Mouse (Mus musculus) frontal cortex, postnatal 25 days (tissue): ENCODE measurements at regions not wholly inside any gene's neighbourhood (a gene's known extent, or its start where the extent isn't known, plus 50 kb on each side); places are given as distances from the start of the nearest gene placed in this dataset.
"Not testable (repeated sequence)": the region's sequence is repeated elsewhere in the genome, so short reads cannot be mapped to it uniquely, and the experiment has no call there.

ENCODE experiments used
- DNase-seq, 2 experiments: peaks; one replicate each; pipeline ENCODE4 v3.0.0; 2022; ENCODE audit warnings: low spot score in 2 of 2

GRCm38 (mm10) chr14:76753734-76754133 is 197.0 kb upstream of the Serp2 start:
- no peak for DNase-seq

GRCm38 (mm10) chr14:76749178-76749577 is 192.5 kb upstream of the Serp2 start:
- DNase-seq, result no peak

GRCm38 (mm10) chr14:76748711-76749110 is 192.0 kb upstream of the Serp2 start:
- no peak for DNase-seq

GRCm38 (mm10) chr14:76747814-76748213 is 191.1 kb upstream of the Serp2 start:
- no peak for DNase-seq

DNA sequence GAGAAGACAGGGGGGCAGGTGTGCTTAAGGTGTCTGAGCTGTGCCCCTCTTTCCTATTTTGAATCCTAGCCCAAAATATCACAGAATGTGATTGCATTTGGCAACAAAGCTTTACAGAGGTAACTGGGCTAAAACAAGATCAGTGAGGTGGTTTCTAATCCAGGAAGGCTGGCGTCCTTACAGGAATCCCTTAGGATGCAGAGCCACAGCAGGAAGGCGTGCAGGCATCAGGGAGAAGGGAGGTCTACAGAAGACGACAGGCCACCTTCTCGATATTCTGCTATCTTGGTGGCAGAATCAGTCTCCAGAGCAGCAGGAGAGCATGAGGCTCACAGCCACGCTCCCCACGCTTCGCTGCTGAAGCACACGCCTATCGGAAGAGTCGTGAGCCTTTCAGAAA is 189.6 kb upstream of the Serp2 start:
- DNase-seq, result no peak

DNA sequence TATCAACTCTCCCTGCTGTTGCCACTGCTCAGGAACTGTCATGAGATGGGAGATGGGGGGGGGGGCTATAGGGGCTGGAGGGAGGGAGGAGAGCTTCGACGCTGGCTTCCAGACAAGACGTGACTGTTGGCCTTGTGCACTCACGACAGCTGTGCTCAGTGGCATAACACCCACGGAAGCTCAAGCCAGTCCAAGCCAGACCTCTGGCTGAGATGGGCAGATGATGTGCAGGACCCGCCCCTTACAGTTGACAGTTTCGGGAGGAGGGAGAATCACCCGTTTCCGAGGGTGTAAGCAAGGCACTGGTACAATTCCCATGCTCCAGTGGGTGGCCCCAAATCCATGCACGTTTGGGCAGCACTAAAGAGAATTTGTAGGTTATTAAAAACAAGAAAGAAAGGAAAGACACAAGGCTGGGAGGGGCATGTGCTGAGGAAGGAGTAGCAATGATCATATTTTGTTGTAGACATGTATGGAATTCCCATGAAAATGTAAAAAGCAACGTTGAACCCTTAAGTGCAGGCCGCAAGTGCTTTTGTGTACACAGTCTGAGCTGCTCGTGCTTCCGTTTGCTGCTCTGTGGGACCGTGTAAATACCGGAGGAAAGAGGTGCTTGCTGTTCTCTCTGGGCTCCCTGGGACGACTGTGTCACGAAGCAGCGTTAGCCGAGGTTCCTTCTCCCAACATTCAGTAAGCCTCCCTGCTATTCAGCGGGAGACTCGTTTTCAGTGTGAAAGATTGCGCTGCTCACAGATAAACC is 188.2 kb upstream of the Serp2 start:
- DNase-seq, result no peak

GRCm38 (mm10) chr14:76742297-76742696 is 185.6 kb upstream of the Serp2 start:
- DNase-seq, result no peak

DNA sequence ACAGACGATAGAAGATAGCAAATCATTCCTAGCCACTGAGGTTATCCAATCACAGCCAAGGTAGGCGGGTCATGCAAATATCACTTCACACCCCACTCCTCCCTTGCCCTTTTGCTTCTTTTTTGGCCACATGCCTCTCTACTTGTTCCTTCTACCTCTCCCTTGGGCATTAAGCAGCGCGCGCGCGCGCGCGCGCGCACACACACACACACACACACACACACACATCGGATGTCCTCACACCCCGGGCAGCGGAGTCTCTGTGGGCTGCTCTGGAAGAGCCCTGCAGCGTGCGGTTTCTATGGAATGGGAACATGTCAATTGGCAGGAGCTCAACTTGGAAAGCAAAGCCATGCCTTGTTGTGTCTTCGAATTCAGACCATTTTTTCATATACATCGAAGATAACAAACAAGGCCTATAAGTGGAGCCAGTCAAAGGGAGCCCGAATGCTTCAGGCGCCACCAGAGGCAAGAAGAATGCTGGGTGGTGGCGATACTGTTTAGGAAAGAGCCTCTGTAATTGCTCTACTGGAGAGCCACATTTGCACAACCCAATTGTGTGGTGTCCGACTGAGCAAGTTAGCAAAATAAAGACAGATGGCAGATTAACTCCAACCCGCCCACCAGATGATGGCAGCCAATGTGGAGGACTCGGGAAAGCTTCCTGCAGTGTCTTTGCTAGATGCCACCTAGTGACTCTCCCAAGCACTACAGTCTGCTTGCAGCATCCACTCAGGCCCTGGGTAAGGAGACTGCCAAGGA is 183.3 kb upstream of the Serp2 start:
- peak; percentile 51 to 70 for DNase-seq

DNA sequence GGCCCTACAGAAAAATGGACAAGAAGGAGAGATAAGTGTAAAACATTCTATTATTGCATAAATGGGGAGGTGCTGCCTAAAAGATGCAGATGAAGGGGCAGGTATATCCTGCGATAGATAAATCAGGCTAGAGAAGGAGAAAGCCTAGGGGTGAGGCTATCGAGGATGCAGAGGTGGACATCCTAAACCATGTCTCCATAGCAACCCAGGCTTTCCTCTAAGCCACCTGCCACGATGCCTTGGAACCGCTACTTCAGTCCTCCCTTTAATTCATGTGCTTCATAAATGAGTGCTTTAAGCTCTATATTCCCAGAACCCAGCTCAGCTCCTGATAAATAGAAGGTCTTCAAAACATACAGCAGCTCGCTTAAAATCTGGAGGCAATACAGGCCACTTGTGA is 179.3 kb upstream of the Serp2 start:
- no peak for DNase-seq

GRCm38 (mm10) chr14:76735107-76735506 is 178.4 kb upstream of the Serp2 start:
- DNase-seq, result no peak

DNA sequence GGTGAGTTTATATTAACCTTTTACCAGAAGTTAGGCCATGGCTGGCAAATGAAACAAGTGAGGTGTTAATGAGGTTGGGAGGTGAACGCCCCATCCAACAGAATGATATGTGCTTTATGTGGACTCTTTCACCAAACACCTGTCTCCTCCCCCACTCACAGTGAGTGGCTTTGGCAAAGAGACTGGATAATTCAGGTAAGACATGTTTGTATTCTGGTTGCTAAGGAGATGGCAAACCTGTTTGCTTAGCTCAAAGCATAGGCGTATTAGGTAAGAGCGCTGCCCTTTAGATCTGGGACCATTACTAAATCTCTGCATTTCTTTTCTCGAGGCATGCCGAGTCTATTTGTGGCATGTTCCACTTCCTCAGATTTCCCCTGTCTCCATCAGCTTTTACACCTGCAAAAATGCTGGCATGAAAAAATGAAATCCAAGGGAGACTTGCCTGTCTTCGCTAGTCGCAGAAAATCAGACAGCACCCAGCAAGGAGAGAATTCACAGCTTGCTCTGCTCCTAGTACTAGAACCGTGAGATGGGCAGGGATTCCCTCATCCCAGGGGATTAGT is 176.7 kb upstream of the Serp2 start:
- DNase-seq, result no peak

DNA sequence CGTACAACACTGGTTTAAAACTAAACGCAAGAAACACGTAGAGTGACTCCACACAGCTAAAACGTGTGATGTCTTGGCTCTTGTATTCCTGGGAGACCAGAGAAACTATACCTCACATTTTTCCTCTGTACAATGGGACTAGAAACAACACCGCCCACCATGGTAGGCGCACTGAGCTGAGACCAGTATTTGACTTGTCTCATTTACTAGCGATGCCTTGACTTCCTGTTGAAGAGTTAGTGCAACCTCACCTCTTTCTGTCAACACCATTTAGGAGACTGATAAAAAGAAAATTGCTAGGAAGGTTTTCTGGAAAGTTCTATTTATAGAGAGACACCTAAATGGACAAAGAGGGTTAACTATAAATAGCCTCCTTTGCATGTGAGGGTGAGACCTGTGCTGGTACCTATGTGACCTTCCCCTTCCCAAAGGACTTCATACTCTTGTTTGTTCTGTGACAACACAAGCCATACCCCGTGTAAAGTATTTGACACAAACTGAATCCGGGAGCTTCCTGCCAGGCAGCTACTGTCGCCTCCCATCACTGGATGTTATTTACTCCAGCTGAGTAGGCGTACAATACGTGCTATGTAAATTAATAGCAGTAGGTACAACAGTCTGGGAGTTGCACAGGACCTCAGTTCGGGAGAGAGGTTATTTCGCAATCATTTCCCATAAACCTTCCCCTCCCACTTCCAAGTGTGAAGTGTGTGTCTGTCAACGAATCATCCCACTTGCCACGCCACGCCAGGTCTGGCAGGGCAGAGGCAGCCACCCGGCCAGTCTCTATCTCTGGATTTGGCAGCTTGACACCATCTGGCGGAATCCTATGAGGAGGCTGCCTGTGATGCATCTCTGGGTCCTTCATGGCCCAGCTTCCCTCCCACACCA is 174.7 kb upstream of the Serp2 start:
- no peak for DNase-seq

DNA sequence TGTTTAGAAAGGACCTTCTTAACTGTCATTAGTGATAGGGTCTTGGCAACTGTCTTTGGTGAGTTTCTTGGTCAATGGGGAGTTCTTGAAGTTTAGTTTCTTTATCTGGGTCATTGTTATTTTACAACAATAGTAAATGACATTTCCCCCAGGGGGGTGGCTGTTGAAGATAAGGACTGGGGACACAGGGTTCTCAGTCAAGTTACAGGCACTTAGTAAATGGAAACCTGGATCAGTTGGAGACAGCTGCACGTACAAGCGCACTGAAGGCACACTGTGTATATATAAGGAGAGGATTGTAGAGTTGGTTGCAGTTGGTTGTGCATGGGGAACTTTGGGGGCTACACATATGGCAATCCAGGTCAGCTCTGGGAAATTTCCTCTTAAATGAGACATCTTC is 169.2 kb upstream of the Serp2 start:
- DNase-seq, result no peak

- DNase-seq, result not testable (repeated sequence)
Measured at GRCm38 (mm10) chr14:76725231-76725630, 168.5 kb upstream of the Serp2 start.

DNA sequence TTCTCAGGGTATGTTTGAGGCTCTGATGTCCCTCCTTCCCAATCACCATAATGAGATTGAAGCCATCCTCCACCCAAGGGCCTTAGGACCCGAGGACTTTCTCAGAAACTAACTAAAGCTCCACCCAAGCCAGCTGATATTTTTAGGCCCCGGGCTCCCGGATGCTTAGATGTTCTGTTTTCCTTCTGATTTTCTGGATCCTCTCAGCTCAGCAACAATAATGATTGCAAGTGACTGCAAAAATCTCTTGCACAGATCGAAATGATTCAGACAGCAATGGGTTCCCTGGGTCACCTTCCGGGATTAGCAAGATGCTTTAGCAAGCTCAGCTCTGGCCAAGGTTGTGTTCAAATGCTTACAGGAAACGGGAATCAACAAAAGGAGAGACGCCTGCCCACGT is 168.1 kb upstream of the Serp2 start:
- no peak for DNase-seq

DNA sequence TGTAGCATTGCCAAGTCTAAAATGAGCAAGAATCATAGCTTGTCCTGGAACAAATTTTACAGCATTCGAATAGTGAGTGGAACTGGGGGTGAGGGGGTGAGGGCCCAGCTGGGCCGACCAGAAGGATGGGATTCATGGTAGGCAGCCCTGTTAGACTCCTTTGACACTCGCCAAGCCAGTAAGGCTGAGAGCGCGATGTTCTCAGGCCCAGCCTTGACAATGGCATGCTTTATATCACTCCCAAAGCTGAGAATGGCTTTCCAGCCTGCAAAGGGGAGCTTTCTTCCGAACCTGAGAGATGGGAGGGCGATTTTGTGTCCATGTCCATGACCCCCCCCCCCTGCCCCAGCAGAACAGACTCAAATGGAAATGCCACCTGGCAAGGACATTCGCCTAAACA is 167.7 kb upstream of the Serp2 start:
- DNase-seq, result no peak

DNA sequence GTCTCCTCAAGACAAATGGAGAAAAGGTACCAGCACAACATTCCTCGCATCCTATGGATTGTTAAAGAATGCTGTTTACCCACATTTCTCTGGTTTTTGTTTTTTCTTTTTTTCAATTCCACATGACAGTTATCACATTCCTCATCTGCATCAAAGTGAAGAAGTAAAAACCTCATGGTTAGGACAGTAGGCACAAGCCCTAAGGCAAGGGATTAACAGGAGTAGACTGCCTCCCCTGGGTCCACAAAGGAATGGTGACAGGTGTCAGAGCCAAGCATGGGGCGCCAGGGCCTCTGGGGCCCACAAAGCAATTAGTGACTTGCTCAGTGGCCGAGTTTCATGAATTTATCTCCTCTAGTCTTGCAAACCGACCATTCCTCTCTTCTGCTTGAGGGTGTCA is 166.9 kb upstream of the Serp2 start:
- DNase-seq, result no peak

DNA sequence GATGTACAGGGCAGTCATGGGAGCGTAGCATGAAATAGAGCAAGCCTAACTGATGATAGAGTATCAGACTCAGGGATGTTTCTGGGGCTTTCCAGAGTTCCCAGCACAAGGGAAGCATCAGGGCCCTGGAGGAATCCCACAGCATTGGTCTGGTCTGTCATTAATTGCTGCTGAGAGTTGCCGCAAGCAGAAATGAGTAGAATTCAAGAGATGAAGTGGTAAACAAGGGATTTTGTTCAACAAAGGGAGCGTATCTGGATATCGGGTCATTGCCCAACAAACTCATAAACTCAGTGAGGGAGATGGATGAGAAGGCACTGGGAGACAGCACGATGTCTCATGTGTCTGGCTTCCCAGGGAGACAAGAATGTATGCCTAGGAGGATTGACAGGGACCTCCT is 165.6 kb upstream of the Serp2 start:
- no peak for DNase-seq

DNA sequence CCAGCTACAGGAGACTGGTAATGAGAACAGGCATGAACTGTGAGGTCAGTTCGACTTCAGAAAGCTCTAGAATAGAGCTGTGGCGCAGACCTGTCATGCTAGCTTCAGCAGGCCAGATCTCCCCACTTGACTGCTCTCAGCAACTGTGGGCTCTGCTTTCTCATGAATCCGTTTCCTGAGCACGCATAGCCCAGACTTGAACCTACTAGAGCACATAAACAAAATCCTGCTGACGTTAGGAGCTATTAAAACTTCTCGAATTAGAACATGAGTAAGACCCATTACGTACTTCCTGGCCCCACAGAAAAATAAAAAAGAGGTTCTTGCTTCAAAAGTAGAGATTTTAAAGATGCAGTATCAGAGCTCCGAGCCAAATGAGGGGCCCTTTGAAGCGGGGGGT is 165.1 kb upstream of the Serp2 start:
- DNase-seq, result no peak

DNA sequence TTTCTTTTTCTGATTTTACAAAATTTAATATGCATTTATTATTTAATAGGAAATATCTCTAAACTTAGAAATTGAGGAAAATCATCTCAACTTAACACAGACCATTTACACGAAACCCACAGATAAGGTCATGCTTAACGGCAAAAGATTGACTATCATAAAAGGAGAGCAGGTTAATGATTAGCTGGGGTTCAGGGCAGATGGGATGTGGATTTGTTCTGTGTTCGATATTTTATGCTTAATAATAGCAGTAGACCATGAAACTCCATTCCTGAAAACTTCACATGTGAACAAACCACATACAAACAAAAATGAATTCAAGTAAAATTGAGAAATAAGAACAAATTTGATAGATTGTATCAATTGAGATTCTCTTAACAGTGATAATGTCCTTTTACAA is 160.4 kb upstream of the Serp2 start:
- DNase-seq, result no peak

DNA sequence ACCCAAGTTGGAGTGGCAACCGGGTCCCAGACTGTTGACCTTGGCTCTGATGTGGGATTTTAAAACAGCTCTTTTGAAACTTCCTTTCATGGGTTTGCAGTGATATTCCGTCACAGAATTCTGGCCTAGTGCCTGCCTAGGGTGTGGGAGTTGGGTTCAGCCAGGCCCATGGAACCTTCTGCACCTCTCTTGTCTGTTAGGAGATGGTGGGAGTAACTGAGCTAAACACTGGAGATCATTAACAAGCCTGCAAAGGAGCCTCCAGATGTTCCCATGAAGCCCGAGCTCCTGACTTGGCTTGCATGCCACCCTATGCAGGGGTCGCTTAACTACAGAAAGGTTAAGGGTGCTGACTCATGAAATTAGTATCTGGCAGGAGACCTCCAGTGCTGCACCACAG is 158.0 kb upstream of the Serp2 start:
- DNase-seq, result no peak

DNA sequence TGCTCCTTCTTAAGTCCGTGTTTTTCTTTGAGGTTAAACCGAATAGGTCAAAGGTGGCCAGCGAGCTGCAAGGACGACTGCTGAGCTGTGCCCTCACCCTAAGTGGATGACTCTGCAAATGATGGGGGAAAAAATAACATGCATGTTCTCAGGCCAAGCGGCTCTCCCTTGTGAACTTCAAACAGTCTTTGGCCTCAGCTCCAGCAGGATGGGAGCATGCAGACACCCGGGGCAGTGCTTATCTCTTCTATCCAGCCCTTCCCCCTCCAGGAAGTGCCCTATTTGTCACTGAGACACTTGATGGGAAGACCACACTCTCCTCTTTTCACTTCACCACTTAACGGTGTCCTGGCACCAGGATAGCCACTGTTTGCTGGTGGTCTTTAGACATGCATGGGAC is 157.3 kb upstream of the Serp2 start:
- no peak for DNase-seq
